Mouse (Mus musculus) splenic B cell, adult 2 months (primary cell): Measurements from ENCODE around the gene Arhgap45.

Experiments used
- DNase-seq: peaks from one replicate; pipeline ENCODE4 v3.0.0-alpha.2; 2011; ENCODE audit warnings: low read depth, low spot score
- H3K27me3 ChIP-seq: 2 replicates; pipeline ENCODE4 v1.6.1; 2012; ENCODE audit warnings: mild to moderate bottlenecking, low read length, moderate library complexity, mixed read lengths; ENCODE audit not compliant: control insufficient read depth, poor library complexity, insufficient read depth, severe bottlenecking
- H3K36me3 ChIP-seq: 2 replicates; pipeline ENCODE4 v1.6.1; 2012; ENCODE audit warnings: mild to moderate bottlenecking, low read length, moderate library complexity, mixed read lengths; ENCODE audit not compliant: control insufficient read depth, poor library complexity, insufficient read depth, severe bottlenecking

Arhgap45 gene

DNA sequence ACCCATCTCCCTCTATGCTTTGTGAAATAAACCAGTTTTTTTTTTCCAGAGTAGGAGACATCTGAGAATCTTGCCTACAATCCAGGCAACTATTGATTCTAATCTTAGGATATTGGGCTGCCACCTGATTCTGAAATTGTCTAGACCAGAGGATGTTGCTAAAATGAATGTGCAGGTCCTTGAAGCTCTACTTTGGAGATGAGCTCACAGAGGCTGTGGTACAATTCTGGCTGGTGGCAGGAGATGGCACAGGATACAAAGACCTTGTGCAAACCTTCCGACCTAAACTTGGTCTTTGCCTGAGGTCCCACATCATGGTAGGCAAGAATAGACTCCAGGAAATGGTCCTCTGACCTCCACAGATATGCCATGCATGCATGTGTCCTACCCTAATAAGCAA, 20.8 kb upstream of the Arhgap45 start:
- H3K27me3 ChIP-seq, result no peaks in the 10 kb centered on the region
- no peak for DNase-seq
- H3K36me3 ChIP-seq, result peaks cover 16% of the 10 kb centered on the region

DNA sequence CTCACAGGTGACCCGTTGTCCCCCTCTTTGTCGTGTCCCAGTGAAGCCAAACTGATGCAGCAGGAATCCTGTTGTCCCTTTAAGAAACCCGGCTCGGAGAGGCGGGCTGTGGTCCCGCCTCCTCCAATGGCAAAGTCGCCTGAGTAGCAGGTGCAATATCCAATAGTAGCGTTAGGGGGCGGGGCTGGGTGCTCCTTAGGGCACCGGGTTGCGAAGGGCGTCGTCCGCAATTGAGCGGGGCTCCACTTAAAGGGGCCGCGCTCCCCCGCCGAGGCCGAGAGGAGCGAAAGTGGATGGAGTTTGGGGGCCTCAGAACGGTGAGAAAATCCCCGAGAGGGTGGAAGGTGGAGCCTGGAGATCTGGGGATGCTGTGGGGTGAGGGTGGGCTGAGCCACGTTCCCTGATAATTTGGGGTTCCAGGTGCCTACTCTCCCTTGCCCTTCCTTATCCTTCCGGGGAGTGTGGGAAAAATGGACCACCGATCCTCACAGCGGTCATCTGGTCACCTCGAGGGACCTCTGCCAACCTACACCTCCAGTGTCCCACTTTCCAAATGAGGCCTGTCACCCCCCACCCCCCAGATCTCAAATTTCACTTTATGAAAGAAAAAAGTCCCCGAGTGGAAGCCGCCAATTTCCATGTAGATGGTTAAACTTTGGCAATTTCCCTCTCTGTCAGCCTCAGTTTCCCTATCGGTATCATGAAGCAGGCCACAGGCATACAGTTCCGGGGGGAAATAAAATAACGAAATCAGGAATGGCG, 20.0 kb upstream of the Arhgap45 start, which contains the start of gene Abca7:
Abca7 (plus strand) TSS at position 223 of the 762 bp plus-strand sequence.
- H3K36me3 ChIP-seq, result peaks cover 15% of the 10 kb centered on the region
- no peaks in the 10 kb centered on the region for H3K27me3 ChIP-seq
- DNase-seq, result peak; percentile 97

DNA sequence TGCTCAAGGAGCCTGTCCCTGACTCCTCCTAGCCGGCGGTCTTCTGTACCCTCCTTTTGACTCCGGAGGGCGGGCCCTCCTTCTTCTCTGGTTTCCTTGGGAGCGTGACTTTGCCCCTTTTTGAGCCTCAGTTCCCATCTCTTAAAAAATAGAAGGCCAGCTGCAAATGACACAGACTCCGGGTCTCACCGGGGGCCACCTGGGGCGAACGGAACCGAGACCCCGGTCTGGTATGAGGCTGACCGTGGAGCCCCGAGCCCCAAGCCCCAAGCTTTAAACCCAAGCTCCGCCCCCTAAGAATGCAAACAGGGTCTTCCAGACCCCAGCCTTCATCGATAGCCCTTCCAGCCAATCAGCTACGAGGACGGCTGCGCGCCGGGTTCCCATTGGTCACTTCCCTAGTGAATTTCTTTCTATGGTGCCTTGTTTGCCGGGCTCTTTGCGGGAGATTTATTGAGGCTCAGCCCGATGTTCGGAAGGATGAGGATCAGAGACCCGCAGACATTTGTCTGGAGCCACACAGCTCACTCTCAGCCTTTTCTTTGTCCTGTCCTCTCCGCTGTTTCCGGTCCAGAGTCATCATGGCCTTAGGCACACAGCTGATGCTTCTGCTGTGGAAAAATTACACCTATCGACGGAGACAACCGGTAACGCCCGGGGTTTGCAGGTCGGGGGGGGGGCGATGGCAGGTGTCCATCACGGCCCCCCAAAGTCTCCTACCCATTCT, 19.3 kb upstream of the Arhgap45 start:
- H3K36me3 ChIP-seq, result peaks cover 11% of the 10 kb centered on the region
- H3K27me3 ChIP-seq, result no peaks in the 10 kb centered on the region
- peak; percentile 59 for DNase-seq

DNA sequence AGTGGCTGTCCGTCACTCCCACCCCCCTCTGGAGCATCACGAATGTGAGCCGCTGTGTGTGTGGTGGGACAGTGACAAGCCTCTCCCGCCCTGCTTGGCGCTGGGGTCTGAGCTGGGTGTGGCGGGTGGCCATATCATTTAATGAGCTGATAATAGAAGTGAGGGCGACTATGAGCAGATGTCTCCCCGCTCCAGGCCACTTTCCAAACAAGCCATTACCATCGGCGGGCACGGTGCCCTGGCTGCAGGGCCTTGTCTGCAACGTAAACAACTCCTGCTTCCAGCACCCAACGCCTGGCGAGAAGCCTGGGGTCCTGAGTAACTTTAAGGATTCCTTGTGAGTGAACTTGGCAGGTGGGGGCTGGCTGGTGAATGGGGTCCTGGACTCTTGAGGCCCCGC, 18.6 kb upstream of the Arhgap45 start:
- Histone ChIP-seq H3K36me3 (peaks cover 6% of the 10 kb centered on the region; the same call in 1 of the 2 replicates), H3K27me3 (no peaks in the 10 kb centered on the region)
- no peak for DNase-seq

DNA sequence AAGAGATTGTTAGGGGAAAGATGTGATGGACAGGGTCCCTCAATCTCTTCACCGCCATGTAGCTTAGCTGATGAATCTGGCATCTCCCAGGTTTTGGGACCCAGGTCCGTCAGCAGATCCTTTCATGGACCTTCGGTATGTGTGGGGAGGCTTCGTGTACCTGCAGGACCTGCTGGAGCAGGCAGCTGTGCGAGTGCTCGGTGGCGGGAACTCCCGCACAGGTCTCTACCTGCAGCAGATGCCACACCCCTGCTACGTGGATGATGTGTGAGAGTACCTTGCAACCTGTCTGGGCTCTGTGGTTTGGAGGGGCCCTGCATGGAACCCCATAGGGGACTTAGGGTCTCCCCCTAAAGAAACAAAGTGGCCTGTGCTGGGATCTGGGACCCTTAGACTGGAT, 14.5 kb upstream of the Arhgap45 start:
- no peaks in the 10 kb centered on the region for H3K27me3 ChIP-seq
- peaks cover 3% of the 10 kb centered on the region; the same call in 1 of the 2 replicates for H3K36me3 ChIP-seq
- no peak for DNase-seq

DNA sequence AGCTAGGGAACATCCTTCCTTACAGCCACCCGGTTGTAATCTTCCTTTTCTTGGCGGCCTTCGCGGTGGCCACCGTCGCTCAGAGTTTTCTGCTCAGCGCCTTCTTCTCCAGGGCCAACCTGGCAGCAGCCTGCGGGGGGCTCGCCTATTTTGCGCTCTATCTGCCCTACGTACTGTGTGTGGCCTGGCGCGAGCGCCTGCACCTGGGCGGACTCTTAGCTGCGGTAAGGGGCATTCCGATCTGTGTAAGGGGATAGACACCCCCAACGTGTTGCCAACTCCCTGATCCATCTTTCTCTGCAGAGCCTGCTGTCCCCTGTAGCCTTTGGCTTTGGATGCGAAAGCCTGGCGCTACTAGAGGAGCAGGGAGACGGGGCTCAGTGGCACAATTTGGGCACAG, 13.6 kb upstream of the Arhgap45 start:
- DNase-seq, result no peak
- no peaks in the 10 kb centered on the region for H3K27me3 ChIP-seq
- H3K36me3 ChIP-seq, result peaks cover 3% of the 10 kb centered on the region

DNA sequence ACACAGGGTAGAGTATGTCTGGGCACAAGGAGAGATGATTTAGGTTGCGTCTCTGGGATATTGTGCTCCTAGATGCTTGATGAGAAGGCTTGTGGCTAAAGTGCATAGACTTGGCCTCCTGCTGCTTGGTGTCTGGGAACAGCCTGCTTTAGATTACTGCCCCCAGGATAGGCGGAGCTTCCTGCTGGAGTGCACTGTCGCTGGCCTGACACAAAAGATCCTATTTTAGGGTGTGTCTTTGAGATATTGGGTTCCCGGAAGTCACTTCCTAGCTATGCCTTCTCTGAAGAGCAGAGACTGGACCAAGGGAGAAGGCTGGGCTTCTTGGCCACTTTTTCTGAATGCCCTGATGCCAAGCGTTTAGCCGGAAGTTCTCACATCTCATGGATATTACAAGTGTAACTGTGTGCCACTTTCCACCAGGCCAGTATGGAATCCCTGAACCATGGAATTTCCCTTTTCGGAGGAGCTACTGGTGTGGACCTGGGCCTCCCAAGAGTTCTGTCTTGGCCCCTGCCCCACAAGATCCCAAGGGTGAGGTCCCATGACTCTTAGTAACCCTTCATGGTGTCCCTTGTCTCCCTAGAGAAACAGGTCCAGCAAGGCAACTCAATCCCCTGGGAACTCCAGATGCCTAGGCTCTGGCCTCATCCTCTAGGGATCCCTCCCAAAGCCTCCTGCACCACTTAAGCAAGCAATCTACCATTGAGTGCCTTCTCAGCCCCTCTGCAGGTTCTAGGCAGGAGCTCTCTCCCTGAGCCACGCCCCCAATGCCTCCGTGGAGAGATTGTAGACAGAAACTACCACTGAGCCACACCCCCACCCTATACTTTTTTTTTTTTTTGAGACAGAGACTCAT, 12.8 kb upstream of the Arhgap45 start:
- no peak for DNase-seq

DNA sequence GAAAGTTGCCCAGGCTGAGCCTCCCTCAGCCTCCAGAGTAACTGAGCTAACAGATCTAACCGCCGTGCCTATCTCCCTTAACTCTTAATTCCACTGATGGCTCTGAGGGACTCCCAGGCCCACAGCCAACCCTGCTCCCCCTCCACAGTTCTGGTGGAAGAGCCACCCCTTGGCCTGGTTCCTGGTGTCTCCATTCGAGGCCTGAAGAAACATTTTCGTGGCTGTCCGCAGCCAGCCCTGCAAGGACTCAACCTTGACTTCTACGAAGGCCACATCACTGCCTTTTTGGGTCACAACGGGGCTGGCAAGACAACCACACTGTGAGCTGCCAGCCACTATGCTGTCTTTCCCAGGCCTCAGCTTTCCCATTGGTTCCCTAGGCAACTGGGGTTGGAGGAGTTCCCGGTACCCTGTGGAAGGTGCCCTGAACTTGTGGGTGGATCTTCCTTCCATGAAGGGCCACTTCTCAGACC, 12.2 kb upstream of the Arhgap45 start:
- no peak for DNase-seq
- Histone ChIP-seq H3K27me3 (no peaks in the 10 kb centered on the region), H3K36me3 (peaks cover 6% of the 10 kb centered on the region)

More for the DNA sequence above, 12.8 kb upstream of the Arhgap45 start:
- Histone ChIP-seq H3K36me3 (peaks cover 4% of the 10 kb centered on the region), H3K27me3 (no peaks in the 10 kb centered on the region)

DNA sequence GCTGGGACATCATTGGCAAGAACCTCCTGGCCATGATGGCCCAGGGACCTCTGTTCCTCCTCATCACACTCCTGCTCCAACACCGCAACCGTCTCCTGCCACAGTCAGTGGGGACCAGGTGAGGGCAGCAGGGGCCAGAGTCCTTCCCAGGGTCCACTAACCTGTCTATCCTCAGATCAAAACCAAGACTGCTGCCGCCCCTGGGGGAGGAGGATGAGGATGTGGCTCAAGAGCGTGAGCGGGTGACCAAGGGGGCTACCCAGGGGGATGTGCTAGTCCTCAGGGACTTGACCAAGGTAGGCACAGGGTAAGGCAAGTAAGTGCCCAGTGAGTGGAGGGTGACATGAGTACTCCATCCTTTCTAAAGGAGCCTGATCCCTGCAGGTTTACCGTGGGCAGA, 4.7 kb upstream of the Arhgap45 start:
- DNase-seq, result no peak
- Histone ChIP-seq H3K36me3 (peaks cover 14% of the 10 kb centered on the region), H3K27me3 (no peaks in the 10 kb centered on the region)

DNA sequence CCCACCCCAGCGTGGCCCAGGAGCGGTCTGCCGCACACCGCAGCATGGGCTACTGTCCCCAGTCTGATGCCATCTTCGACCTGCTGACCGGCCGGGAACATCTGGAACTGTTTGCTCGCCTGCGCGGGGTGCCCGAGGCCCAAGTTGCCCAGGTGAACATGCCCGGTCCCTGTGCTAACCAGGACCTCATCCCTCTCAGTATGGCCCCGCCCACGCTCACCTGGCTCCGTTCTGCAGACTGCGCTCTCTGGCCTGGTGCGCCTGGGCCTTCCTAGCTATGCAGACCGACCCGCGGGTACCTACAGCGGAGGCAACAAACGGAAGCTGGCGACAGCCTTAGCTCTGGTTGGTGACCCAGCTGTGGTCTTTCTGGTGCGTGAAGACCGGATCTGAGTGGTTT, 2.8 kb upstream of the Arhgap45 start:
- H3K27me3 ChIP-seq, result no peaks in the 10 kb centered on the region
- DNase-seq, result no peak
- peaks cover 12% of the 10 kb centered on the region for H3K36me3 ChIP-seq

DNA sequence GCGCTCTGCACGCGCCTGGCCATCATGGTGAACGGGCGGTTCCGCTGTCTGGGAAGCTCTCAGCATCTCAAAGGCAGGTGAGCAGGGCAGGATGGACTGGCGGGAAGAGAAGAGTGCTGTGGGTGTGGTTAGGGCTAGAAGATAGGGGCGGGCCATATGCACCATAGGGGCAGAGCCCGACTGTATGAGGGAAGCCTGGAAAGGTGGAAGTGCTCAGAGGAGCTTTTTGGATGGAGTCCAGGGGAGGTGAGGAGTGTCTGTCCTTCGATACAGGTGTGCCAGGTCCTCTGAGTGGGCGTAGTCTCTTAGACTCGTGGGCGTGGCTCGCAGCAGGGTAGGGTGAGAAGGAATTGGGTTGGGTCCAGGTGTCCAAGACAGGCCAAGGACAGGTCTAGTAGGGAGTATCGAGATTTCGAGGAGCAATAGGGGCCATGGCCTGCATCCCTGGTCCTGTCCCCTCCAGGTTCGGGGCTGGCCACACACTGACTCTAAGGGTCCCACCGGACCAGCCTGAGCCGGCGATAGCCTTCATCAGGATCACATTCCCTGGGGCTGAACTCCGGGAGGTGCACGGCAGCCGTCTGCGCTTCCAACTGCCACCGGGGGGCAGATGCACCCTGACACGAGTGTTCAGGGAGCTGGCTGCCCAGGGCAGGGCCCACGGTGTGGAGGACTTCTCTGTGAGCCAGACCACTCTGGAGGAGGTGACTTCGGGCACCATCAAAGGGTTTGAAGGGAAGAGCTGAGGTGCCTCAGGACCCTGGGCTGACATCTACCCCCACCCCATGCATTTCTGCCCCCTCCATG, 1.8 kb upstream of the Arhgap45 start:
- no peaks in the 10 kb centered on the region for H3K27me3 ChIP-seq
- peak; percentile 50 for DNase-seq
- H3K36me3 ChIP-seq, result peaks cover 11% of the 10 kb centered on the region; the same call in 1 of the 2 replicates

DNA sequence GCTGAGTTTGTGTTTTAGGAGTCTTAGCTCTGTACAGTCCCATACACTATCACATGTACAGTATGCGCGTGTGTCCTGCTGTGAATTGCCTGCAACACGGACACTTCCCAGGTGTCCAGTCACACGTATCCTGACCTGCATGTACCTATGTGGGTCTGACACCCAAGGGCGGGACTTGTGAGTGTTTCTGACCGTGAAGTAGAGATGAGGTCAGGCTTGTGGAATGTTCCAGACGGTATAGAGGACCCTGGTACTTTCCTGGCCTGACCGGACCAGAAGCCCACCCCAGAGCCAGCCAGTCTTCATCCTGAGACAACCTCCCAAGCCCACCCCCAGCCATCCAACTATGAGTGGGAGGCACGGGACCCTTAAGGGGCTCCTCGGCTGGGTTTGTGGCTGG, 870 bp upstream of the Arhgap45 start:
- Histone ChIP-seq H3K27me3 (no peaks in the 10 kb centered on the region), H3K36me3 (peaks cover 12% of the 10 kb centered on the region)
- DNase-seq, result no peak

DNA sequence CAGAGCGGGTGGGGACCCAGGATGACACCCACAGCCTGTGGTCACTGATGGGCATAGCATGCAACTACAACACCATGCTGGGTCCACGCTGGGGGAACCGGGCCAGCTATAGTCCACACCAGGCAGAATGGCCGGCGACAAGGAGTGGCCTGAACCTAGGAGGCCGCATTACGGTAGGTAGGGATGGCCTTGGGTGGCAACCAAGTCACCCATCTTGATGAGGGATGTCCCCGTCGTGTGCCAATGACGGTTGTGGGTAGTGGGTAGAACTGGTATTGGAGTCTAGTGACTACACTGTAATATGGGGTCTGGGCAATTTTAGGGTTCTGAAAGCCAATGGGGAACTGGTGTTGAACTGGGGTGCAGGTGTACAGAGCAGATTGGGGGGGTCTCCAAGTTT, 478 bp downstream of the Arhgap45 start:
- H3K27me3 ChIP-seq, result no peaks in the 10 kb centered on the region
- peak; percentile 59 for DNase-seq

DNA sequence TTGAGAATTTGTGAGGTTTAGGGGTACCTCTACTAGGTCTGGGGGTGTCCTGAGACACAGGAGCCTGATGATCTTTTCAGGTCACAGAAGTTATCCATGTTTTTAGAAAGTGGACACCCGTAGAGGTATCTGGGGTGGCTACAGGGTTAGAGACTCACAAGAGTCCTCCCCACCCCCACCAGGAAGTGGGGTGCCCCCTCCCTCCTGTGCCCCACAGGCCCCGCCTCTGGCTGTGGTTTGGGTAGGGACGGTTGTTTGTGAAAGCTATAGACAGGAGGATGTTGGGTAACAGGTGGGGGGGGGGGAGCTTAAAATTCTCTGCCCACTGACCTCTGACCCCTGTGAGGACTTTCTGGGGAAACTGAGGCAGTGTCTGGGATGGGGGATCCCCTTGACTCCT, 908 bp downstream of the Arhgap45 start:
- peak; percentile 90 for DNase-seq
- H3K27me3 ChIP-seq, result no peaks in the 10 kb centered on the region
- H3K36me3 ChIP-seq, result peaks cover 22% of the 10 kb centered on the region

More for the DNA sequence above, 478 bp downstream of the Arhgap45 start:
- peaks cover 18% of the 10 kb centered on the region for H3K36me3 ChIP-seq
